Mouse (Mus musculus) brain, embryonic 18.5 days (tissue): ENCODE results near the gene Epha4.
A peak's percentile ranks its signal among the peaks of the same experiment; 100 is the strongest.

Experiments used
- DNase-seq: peaks from one replicate; pipeline ENCODE4 v3.0.0-alpha.2; 2012; ENCODE audit warnings: low read depth, low spot score

The Epha4 gene

GRCm38 (mm10) chr1:77514963-77515650, at the start of gene Epha4:
Gene Epha4, minus strand, starts transcription at chr1:77515088.
- DNase-seq, result peak; percentile 87

- no peak for DNase-seq
These were observed 41.3 kb upstream of the Epha4 start for GRCm38 (mm10) chr1:77556199-77556598.

GRCm38 (mm10) chr1:77551927-77552326, 37.0 kb upstream of the Epha4 start:
- DNase-seq, result no peak

- DNase-seq, result peak; percentile 75
These were observed 30.8 kb upstream of the Epha4 start for GRCm38 (mm10) chr1:77545722-77546121.

- no peak for DNase-seq
These were observed 30.1 kb upstream of the Epha4 start for GRCm38 (mm10) chr1:77545035-77545434.

- no peak for DNase-seq
These were observed 29.4 kb upstream of the Epha4 start for GRCm38 (mm10) chr1:77544279-77544678.

GRCm38 (mm10) chr1:77539945-77540344, 25.1 kb upstream of the Epha4 start:
- DNase-seq, result no peak

GRCm38 (mm10) chr1:77538559-77538958, 23.7 kb upstream of the Epha4 start:
- DNase-seq, result no peak

GRCm38 (mm10) chr1:77535905-77536304, 21.0 kb upstream of the Epha4 start:
- DNase-seq, result no peak

GRCm38 (mm10) chr1:77532576-77533183, 17.8 kb upstream of the Epha4 start:
- no peak for DNase-seq

GRCm38 (mm10) chr1:77531934-77532575, 17.2 kb upstream of the Epha4 start:
- no peak for DNase-seq

- DNase-seq, result no peak
These were observed 10.2 kb upstream of the Epha4 start for GRCm38 (mm10) chr1:77525082-77525481.

GRCm38 (mm10) chr1:77523354-77523753, 8.5 kb upstream of the Epha4 start:
- no peak for DNase-seq

- no peak for DNase-seq
These were observed 7.0 kb upstream of the Epha4 start for GRCm38 (mm10) chr1:77521640-77522539.

- no peak for DNase-seq
These were observed 3.8 kb upstream of the Epha4 start for GRCm38 (mm10) chr1:77518715-77519114.

GRCm38 (mm10) chr1:77516203-77516991, 1.5 kb upstream of the Epha4 start:
- no peak for DNase-seq

- no peak for DNase-seq
These were observed 728 bp upstream of the Epha4 start for GRCm38 (mm10) chr1:77515651-77515981.

- DNase-seq, result no peak
These were observed 444 bp downstream of the Epha4 start for GRCm38 (mm10) chr1:77514325-77514962.

- no peak for DNase-seq
These were observed 946 bp downstream of the Epha4 start for GRCm38 (mm10) chr1:77513959-77514324.

- DNase-seq, result no peak
These were observed 1.4 kb downstream of the Epha4 start for GRCm38 (mm10) chr1:77513411-77513941.
